Mouse (Mus musculus) mouse embryonic stem cell (cell line): ENCODE data around the gene Tet1.

Experiments
- in situ Hi-C, 2 experiments: fragments of 300-500 bp; cut with MboI; formaldehyde crosslinking; loops; 1 replicate in 1 of 2; 3 replicates in 1 of 2; pipeline ENCODE4 v1.14.3; 2019 to 2020; ENCODE audit warnings: low sequenced_read_pairs in 2 of 2, low pct_unique_long_range_greater_than_20kb in 1 of 2, mixed read lengths in 1 of 2; ENCODE audit not compliant: unreplicated experiment in 1 of 2

Gene Tet1

DNA sequence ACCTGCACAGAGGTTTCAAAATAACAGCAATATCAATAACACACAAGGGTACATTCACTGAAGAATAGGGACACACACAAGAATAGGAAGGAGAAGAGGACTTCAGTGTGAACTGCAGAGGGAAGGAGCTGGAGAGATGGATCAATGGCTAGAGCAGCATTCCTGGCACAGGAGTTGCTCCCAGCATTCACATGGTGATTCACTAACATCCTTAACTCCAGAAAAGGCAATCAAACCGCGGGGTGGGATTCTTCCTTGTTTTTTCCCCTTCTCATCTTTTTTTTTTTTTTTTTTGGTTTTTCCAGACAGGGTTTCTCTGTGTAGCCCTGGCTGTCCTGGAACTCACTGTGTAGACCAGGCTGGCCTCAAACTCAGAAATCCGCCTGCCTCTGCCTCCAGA, 14.3 kb downstream of the Tet1 start:
- in situ Hi-C loops, result no loop called here

DNA sequence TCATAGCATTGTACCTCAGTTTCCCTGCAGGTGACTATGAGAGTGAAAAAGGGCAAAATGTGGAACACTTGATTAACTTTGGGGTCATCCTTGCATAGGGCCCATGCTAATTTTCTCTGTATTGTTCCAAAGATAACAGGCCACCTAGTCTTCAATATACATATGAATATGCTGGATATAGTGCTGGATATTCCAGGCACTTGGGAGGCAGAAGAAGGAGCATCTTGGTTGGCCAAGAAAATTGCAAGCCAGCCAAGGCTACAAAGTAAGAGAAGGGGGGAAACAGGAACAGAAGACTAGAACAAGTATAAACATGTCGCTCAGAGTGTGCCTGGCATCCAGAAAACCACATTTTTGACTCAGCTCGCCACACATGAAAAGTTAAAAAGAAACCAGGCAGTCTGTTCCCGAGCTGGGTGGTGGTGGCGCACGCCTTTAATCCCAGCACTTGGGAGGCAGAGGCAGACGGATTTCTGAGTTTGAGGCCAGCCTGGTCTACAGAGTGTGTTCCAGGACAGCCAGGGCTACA, 15.4 kb downstream of the Tet1 start:
- in situ Hi-C loops, result no loop called here

DNA sequence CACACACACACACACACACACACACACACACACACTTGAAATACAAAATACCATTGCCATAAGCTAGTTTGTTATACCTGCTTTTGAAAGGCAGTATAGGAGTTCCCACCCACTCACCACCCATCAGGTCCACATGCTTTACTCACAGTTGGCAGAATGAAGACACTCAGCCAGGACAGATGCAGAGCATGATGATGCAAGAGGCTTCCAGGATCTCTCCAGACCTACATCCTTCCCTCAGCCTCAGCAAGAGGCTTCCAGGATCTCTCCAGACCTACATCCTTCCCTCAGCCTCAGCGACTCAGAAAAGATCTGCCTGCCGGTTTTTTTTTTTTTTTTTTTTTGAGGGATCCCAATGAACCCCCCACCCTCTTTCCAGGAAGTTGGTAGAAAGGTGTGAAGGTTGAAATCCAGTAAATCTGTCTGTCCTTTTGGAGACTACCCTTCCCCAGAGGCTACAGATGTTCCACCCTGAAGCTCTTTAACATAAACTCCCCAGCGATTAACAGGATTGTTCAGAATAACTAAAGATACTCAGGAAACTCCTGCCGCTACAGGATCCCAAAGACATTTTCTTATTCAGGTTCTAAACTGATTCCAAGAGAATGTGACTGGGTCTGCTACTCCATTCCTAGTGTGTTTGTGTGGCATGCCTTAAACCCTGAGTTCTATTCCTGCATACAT, 16.1 kb downstream of the Tet1 start:
- in situ Hi-C loops, result no loop called here

DNA sequence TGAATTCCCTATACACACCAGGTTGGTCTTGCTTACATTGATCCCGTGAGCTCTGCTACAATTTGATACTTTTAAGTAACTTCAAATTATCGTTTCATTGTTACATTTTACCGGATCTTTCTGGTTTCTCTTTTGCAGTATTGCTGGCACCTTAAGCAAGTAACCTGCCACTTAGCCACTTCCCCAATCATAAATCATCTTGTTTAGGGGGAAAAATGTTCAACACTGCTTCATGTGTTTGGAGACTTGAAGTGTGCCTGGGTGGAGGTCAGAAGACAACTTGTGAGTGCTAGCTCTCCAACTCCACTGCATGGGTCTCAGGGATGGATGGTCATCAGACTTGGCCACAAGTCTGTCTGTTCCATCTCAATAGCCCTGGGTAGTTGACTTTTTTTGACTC, 17.8 kb downstream of the Tet1 start:
- in situ Hi-C loops, result no loop called here

DNA sequence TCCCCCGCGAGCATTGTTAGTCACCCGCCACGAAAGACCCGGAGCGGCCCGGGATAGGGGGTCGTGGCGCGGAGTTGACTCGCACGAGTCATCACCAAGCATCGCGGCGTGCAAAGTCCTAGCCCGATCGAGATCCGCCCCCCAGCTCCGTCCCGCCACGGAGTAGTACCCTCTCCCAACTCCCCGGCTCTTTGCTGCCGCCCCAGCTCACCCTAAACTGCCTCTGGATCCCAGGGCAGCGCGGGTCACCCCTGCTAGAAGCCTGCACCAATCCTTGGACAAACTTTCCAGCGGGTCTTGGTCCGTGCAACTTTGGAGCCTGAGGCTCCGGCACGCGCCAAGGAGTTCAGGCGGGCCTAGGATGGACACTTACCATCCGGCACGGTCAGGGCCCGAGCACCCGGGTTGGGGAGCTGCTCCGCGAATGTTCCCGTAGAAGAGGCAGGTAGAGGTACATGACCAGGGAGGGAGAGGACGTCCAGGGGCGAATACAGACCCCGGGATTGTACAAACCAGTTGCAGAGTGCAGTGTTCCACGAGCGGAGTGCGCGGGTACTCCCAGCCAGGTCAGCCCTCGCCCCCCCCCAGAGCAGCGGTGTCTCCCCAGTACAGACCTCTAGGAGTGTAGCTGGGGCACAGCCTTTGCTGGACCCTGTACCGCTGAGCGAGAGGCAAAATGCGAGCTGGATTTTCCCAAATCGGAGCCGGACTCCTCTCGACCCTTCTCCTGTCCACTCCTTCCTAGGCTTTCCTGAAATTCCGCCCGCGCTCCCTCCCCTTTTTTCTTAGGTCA, 21.8 kb downstream of the Tet1 start:
- in situ Hi-C loops, result no loop called here

DNA sequence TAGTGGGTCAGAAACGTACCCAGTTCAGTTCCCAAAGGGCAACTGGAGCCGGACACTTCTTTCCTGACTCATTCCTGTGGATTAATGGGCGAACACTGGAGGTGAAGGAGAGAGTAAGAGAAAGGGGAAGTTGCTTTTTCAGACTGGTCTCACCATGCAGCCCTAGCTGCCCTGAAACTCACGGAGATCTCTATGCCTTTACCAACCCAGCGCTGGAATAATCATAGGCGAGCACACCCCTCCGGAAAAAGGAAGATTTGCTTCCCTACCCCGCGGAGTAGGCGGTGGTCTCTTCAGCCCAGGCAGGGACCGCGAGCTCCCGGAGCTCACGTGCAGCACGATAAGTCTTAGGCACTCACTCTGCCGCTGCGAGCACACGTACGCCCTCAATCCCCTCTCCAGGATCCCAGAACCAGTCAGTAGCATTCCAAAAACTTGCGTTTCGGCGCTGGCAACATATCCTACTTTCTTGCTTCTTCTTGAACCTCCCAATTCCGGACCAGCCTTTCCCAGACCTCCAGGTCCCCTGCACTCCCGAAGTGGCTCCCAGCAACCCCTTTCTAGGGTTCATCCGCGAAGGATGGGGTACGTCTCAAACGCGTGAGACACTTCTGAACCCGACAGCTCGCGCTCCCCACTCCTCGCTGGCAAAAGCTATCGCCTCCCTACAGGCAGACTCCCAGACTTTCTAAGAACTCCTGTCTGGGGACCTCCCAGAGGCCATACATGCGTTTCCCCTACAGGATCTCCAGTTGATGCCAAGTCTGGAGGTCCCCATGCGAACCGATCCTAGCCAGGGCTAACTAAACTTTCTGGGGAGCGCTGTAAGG, 22.6 kb downstream of the Tet1 start:
- in situ Hi-C loops, result no loop called here

DNA sequence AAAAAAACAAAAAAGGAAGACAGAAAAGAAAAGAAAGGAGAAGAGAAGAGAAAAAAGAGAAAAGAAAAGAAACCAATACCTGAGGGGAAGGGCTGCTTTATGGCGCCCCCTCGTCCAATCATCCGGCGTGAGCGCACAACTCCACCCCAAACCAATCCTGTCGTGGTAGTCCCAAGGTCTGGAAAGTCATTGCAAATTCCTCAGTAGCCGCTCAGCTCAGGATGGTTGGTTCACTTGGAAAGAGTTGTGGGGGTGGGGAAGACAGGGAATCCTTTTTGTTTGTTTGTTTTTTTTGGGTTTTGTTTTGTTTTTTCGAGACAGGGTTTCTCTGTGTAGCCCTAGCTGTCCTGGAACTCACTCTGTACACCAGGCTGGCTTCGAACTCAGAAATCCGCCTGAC, 23.3 kb downstream of the Tet1 start:
- in situ Hi-C loops, result no loop called here

DNA sequence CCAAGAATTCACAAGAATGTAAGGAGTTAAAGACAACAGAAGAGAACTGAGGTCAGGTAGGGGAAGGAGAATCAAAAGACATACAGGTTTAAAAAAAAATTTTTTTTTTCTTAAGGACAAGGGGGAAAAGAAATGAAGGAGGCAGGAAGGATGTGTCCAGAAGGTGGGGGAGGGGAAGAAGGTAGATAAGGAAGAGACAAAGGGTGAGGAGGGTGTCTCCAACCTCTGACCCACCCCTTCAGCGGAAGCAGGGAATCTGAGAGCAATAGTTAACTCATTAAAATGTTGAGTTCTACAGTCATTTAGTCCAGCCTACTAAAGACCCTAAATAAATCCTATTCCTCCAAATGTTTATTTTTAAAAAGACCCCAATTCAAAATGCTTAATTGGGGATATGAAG, 24.3 kb downstream of the Tet1 start:
- in situ Hi-C loops, result no loop called here

DNA sequence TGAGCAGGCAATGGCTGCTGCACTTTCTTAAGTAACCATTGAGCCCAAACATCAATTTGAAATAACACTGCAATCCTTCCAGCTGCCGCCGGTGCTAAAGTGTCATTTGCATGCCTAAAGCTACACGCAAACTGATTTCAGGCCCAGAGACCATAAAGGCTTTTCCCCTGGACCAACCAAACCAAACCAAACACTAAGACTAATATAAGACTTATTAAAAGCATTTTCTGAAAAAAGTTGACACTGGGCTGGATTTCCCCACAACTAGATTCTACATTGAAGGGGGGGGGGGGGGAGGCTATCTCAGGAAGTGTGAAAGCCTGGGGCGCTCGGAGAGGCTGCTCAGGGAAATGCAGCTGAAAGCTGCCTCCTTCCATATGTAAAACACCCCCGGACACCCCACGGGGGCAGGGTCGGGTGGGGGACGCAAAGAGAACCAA, 24.8 kb downstream of the Tet1 start:
- in situ Hi-C loops, result no loop called here

DNA sequence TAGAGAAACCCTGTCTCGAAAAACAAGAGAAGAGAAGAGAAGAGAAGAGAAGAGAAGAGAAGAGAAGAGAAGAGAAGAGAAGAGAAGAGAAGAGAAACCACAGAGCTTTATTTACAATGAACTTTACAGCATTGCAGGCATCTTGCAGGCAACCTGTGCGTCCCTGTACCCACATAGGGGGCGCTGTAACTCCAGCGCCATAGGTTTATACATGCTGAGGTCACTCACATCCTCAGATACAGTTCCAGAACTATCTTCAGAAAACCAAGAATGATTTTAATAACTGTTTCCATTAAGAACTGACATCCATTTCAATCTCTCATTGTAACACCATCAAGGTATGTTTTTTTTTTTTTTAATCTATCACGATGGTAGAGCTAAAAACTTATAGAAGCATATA, 27.6 kb downstream of the Tet1 start:
- in situ Hi-C loops, result no loop called here

DNA sequence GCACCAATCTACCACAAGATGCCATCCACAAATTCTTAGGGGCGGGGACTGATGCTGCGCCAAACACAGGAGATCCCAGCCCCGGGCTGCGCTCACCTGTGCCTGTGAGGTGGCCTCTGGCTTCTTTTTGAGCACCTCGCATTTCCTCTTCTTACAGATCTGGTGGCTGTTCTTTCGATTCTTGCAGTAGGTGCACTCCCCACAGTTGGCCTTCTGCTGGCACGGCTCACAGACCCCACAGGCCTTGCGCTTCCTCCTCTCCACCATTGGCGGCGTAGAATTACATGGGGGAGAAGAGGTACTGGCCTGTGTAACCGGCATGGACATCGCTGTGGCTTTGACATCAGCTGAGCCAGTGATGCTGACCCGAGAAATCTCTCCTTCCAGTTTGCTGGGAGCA, 30.7 kb downstream of the Tet1 start:
- in situ Hi-C loops, result no loop called here

DNA sequence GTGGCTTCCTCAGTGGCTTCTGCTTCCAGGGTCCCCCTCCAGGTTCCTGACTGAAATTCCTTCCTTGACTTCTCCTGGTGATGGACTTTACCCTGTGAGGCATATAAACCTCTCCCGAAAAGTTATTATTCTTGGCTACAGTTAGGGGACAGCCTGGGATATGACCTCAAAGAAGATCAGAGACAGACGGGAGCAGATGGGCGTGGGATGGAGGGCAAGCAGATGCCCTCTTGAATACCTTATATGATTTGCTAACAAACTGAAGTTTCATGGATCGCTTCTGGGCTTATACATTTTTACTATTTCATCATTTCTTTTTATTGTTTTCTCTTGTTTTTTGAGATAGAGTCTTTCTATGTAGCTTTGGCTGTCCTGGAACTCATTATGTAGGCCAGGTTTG, 33.2 kb downstream of the Tet1 start:
- in situ Hi-C loops, result no loop called here

DNA sequence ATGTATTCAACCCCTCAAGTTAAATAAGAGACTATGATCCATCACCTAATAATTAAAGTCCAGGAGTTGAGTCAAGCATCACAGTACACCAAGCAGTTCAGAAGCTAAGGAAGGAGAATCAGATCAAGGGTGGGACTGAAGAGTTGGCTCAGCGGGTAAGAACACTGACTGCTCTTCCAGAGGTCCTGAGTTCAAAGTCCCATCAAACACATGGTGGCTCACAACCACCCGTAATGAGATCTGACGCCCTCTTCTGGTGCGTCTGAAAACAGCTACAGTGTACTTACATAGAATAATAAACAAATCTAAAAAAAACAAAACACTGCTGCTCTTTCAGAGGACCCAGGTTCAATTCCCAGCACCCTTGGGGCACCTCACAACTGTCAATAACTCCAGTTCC, 34.0 kb downstream of the Tet1 start:
- in situ Hi-C loops, result no loop called here

DNA sequence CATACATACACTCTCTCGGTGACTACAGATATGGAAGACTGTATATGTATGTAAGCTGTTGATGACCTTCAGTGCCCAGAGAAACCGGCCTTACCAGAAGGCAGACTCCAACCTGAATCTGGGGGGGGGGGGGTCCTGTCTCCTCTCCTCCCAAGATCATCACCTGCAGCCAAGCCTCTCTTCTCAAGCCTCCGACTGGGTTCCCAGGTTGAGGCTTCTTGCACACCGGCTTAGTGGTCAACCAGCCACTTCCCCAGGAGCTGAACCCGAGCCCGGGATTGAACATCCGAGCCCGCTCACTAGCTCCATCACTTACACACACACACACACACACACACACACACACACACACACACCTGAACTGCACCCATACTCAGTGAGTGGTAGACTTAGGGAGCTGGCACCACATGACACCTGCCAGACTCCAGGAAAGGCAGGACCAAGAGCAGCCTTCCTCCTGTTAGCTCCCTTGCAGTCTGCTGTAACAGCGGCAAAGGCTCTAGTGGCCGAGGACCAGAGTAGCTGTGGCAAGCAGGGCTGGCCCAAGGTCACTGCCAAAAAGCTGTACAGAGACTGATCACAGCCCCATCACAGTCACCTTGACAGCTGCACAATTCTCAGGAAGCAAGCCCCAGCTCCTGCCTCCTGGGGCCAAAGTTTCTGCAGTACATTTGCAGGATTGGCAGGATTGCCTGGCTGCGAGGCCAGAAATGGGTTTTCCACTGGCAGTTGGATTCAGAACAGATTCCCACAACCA, 42.6 kb downstream of the Tet1 start:
- in situ Hi-C loops, result no loop called here

DNA sequence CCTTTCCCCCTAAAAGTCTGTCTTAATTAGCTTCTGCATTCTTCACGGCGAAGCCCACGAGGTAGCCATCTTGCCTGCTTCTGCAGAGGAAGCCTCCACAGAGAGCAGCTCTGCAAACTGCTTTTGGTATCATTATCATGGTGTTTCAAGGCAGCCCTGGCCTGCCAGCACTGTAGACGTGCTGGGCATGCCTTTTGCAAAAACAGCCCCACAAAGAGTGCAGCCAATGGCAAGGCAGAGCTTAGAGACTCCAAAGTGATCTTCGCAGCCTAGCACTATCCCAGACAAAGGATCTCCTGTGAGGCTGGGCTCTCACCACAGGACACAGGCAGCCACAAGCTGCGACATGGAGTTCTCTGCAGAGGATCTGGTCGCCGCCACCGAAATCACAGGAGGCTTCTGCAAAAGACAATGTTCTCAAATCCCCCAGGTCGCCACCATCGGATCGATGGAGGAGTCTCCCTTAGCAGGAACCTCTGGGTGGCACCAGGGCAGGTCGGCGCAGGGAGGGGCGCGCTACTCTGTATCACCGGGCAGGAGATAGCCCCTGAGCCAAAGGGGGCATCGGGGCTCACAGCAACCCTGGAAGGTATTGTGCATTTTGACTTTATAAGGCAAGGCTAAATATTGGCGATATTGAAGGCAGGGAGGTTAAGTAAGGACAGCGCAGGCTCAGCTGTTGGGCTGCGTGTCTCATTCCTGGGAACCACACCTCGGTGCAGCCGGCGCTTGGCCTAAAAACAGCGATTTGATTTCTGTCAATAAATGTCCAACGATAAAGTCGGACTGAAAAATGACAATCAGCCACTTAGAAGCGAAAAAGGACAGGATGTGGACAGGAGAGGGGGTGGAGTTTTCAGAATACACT, 43.4 kb downstream of the Tet1 start:
- in situ Hi-C loops, result no loop called here

DNA sequence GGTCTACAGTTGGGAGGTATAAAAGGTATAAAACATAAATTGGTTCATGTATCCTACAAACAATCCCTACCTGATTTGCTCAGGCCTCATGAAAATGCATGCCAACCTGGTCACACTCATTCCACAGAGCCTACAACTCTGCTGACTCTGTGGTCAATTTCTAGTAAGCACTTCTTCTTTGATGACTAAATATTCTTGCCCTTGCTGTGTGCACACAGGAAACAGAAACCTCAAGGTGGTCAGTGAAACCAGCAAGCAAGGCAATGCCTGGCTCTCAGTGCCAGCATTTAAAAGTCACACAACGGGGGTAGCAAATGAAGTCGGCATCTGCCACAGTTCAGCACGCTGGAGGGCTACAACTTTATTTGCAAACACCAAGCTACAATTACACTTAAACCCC, 45.2 kb downstream of the Tet1 start:
- in situ Hi-C loops, result no loop called here

DNA sequence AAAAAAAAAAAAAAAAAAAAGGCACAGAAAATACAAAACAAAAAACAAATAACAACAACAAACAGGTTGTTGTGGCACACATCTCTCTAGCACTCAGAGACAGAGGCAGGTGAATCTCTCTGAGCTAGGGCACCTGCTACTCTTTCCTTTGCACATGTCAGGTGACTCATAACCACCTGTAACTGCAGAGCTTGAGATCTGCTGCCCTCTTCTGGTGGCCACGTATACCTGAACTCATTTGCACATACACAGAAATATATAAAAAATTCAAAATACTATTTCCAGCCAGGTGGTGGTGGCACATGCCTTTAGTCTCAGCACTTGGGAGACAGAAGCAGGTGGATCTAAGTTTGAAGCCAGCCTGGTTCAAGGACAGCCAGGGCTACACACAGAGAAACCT, 46.4 kb downstream of the Tet1 start:
- in situ Hi-C loops, result no loop called here

DNA sequence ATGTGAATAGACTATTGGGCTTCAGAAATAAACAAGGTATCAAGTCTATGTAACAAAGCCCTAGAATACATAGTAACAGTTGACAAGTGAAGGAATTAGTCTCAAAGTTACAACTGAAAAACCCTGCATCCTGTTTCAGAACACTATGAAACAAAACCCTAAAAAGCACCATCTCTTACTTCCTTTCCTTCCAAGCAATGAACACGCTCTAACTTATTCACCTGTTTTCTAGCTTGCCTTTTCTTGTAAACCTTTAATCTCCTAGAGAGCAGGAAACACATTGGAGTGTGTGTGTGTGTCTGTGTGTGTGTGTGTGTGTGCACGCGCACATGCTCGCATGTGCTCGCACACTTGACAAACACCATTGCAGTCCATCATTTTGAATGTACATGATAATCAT, 49.8 kb downstream of the Tet1 start:
- in situ Hi-C loops, result no loop called here
